ENCODE assay signal across 8 mouse cellular contexts in the genomic region with DNA sequence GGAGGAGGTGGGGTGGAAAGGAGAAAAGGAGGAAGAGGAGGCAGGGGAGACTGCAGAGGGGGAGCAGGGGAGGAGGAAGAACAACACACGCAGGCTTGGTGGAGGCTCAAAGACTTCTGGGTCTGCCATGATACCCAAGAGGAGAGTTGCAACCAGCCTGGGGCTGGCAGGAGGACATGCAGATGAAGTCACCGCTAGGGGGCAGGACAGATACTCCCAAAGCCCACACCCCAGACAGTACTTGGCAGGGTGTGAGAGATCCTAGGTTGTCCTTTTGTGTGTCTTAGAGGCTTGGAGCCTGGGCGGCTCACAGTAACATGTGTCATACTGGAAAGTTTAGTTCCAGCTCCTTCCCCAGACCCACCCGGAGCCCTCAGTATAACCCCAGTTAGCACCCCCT. TPM values are rescaled to one million over a fixed set of nuclear protein-coding genes. Genes with fewer than 3 reads are reported as not detected.
A peak's percentile ranks its signal among the peaks of the same experiment; 100 is the strongest.
DNase-seq lines count a peak whose midpoint lies in the region; ATAC-seq and TF ChIP-seq lines count a peak whose summit lies in the region.

No protein-coding gene starts in this region.

- dilution Hi-C loops in CH12.LX (cut with MboI; ENCODE audit: extremely low pct_ligation_motif_present, extremely low pct_unique_long_range_greater_than_20kb, low sequenced_read_pairs): no loop called here

- H3K36me3 ChIP-seq in intestine, postnatal 0 days (ENCODE audit: control insufficient read depth, insufficient read depth): no peaks in the 10 kb centered on the region
- H3K36me3 ChIP-seq in intestine, embryonic 16.5 days (ENCODE audit: control insufficient read depth, insufficient read depth, low read length): no peaks in the 10 kb centered on the region
- no peaks in the 10 kb centered on the region for H3K36me3 ChIP-seq in CH12.LX (replicated peaks in 1 of 2; ENCODE audit: control insufficient read depth in 1 of 2, insufficient read depth in 1 of 2, low read length in 1 of 2)

- H3K4me2 ChIP-seq in intestine, postnatal 0 days (replicated peaks; ENCODE audit: low read depth): no peak overlapping the region
- no peak overlapping the region for H3K4me2 ChIP-seq in intestine, embryonic 16.5 days (ENCODE audit: low read depth, low read length)
- no peak overlapping the region for H3K4me2 ChIP-seq in CH12.LX (ENCODE audit: insufficient read depth, low read depth, poor library complexity, severe bottlenecking)

- H3K9me3 ChIP-seq in intestine, postnatal 0 days (ENCODE audit: control insufficient read depth): no peaks in the 10 kb centered on the region
- H3K9me3 ChIP-seq in intestine, embryonic 16.5 days (ENCODE audit: control insufficient read depth, low read length): no peaks in the 10 kb centered on the region
- H3K9me3 ChIP-seq in CH12.LX (replicated peaks; ENCODE audit: low read length): no peaks in the 10 kb centered on the region

- no peaks in the 10 kb centered on the region for H3K27me3 ChIP-seq in intestine, postnatal 0 days (replicated peaks; ENCODE audit: control insufficient read depth, insufficient read depth, low read length)
- H3K27me3 ChIP-seq in intestine, embryonic 16.5 days (replicated peaks; ENCODE audit: control insufficient read depth, insufficient read depth, low read length): no peaks in the 10 kb centered on the region
- H3K27me3 ChIP-seq in CH12.LX (replicated peaks): peaks cover 51% of the 10 kb centered on the region

- WGBS in intestine, postnatal 0 days: 42% methylated on average over 4 of the region's 4 CpGs
- WGBS in intestine, embryonic 16.5 days: 52% methylated on average over 4 of the region's 4 CpGs

- TF ChIP-seq CTCF in intestine, postnatal 0 days (IDR thresholded peaks at IDR 0.05; ENCODE audit: low read depth): peak; percentile 58
- TF ChIP-seq CTCF in CH12.LX (conservative IDR thresholded peaks at IDR 0.05 in 1 of 2, IDR thresholded peaks at IDR 0.05 in 1 of 2; ENCODE audit: low read depth in 2 of 2, low read length in 2 of 2): peak; percentile 41 to 71; a peak in 3 of 4 replicates

- no peak overlapping the region for H3K9ac ChIP-seq in intestine, postnatal 0 days (ENCODE audit: low read depth, low read length)
- no peak overlapping the region for H3K9ac ChIP-seq in intestine, embryonic 16.5 days (ENCODE audit: low read depth, low read length)
- H3K9ac ChIP-seq in CH12.LX (ENCODE audit: insufficient read depth, low read depth): no peak overlapping the region

- no peak for TF ChIP-seq EP300 in CH12.LX (IDR thresholded peaks at IDR 0.05; ENCODE audit: low read length)

- no peak for TF ChIP-seq POLR2A in CH12.LX (IDR thresholded peaks at IDR 0.05; ENCODE audit: low read depth, low read length)

- no peak overlapping the region for H3K27ac ChIP-seq in intestine, postnatal 0 days (ENCODE audit: low read depth, low read length)
- no peak overlapping the region for H3K27ac ChIP-seq in intestine, embryonic 16.5 days (ENCODE audit: low read length)
- H3K27ac ChIP-seq in CH12.LX (ENCODE audit: insufficient read depth, low read depth): no peak overlapping the region

- no peaks in the 10 kb centered on the region for H3K4me1 ChIP-seq in intestine, postnatal 0 days (replicated peaks; ENCODE audit: control insufficient read depth, insufficient read depth, low read length)
- no peaks in the 10 kb centered on the region for H3K4me1 ChIP-seq in intestine, embryonic 16.5 days (ENCODE audit: control insufficient read depth, insufficient read depth, low read length)
- no peaks in the 10 kb centered on the region for H3K4me1 ChIP-seq in CH12.LX (ENCODE audit: control insufficient read depth in 1 of 2, insufficient read depth in 2 of 2)

- in situ Hi-C loops in CH12.LX (cut with MboI; ENCODE audit: low pct_ligation_motif_present, low pct_unique_long_range_greater_than_20kb, low sequenced_read_pairs): no loop called here

- peak; percentile 78 for DNase-seq in CH12.LX (ENCODE audit: extremely low read depth)
- peak; percentile 34 for DNase-seq in brain, adult 2 months (ENCODE audit: low read depth, low spot score)
- DNase-seq in kidney, postnatal 36 days: peak; percentile 37 to 66
- DNase-seq in yolk sac, embryonic 10.5 days (ENCODE audit: low spot score): no peak
- no peak for DNase-seq in right cerebral cortex, adult 2 months (ENCODE audit: low spot score in 2 of 2)
- no peak for DNase-seq in heart, adult 8-10 months (ENCODE audit: low spot score)

- H3K4me3 ChIP-seq in intestine, postnatal 0 days (ENCODE audit: low read depth, low read length): no peak overlapping the region
- no peak overlapping the region for H3K4me3 ChIP-seq in intestine, embryonic 16.5 days (ENCODE audit: low read length)
- no peak overlapping the region for H3K4me3 ChIP-seq in CH12.LX (replicated peaks in 1 of 3; ENCODE audit: low read depth in 2 of 3, low read length in 2 of 3, poor library complexity in 1 of 3)

- ATAC-seq in intestine, postnatal 0 days: no peak
- ATAC-seq in intestine, embryonic 16.5 days: no peak

- no peaks in the 10 kb centered on the region for H3K79me2 ChIP-seq in CH12.LX (replicated peaks; ENCODE audit: control insufficient read depth, extremely low read depth, insufficient read depth, poor library complexity, severe bottlenecking)

- TF ChIP-seq RAD21 in CH12.LX (IDR thresholded peaks at IDR 0.05; ENCODE audit: low read depth, low read length): peak; percentile 74

TF ChIP-seq in CH12.LX, 34 proteins besides CTCF, POLR2A, EP300 and RAD21:
- TF ChIP-seq MEF2A (IDR thresholded peaks at IDR 0.05; ENCODE audit: borderline replicate concordance, low read depth, low read length): no peak
- TF ChIP-seq SMC3 (IDR thresholded peaks at IDR 0.05; ENCODE audit: low read depth, low read length): peak; percentile 78
TF ChIP-seq in CH12.LX: peak in this region for 1.

RNA-seq across cellular contexts. Expression of gene Klk15, which starts 5.0 kb away (rescaled TPM):
- polyA plus RNA-seq in intestine, postnatal 0 days (2015; fragmentation: Nextera tagmentation; extraction: Ambion mirVana): not detected in 2 replicates
- 0.17 TPM in 1 of 2 replicates, not detected in the other for polyA plus RNA-seq in intestine, embryonic 16.5 days (2015; fragmentation: Nextera tagmentation; extraction: Ambion mirVana)
- total RNA-seq in CH12.LX (2012; rRNA removed) (not detected in 2 replicates), CH12.LX (2014; rRNA removed) (not detected in 2 replicates)
- not detected in 2 replicates for polyA plus RNA-seq in CH12.LX (2012; ENCODE audit: insufficient read length, low read depth)
- total RNA-seq in heart, adult 8-10 months (2022): not detected

RNA-seq across cellular contexts. Expression of gene Klk1b8, which starts 21.9 kb away (rescaled TPM):
- not detected in 2 replicates for polyA plus RNA-seq in intestine, postnatal 0 days (2015; fragmentation: Nextera tagmentation; extraction: Ambion mirVana)
- polyA plus RNA-seq in intestine, embryonic 16.5 days (2015; fragmentation: Nextera tagmentation; extraction: Ambion mirVana): 0.97 and 1.2 TPM in 2 replicates
- total RNA-seq in CH12.LX (2012; rRNA removed) (not detected in 2 replicates), CH12.LX (2014; rRNA removed) (not detected in 2 replicates)
- polyA plus RNA-seq in CH12.LX (2012; ENCODE audit: insufficient read length, low read depth): not detected in 2 replicates
- not detected for total RNA-seq in heart, adult 8-10 months (2022)

RNA-seq across cellular contexts. Expression of gene Klk1b1, which starts 38.0 kb away (rescaled TPM):
- not detected in 2 replicates for polyA plus RNA-seq in intestine, postnatal 0 days (2015; fragmentation: Nextera tagmentation; extraction: Ambion mirVana)
- not detected in 2 replicates for polyA plus RNA-seq in intestine, embryonic 16.5 days (2015; fragmentation: Nextera tagmentation; extraction: Ambion mirVana)
- total RNA-seq in CH12.LX (2012; rRNA removed): not detected in 2 replicates
- not detected in 2 replicates for total RNA-seq in CH12.LX (2014; rRNA removed)
- not detected in 2 replicates for polyA plus RNA-seq in CH12.LX (2012; ENCODE audit: insufficient read length, low read depth)
- total RNA-seq in heart, adult 8-10 months (2022): not detected

RNA-seq across cellular contexts. Expression of gene Klk1b9, which starts 47.3 kb away (rescaled TPM):
- polyA plus RNA-seq in intestine, postnatal 0 days (2015; fragmentation: Nextera tagmentation; extraction: Ambion mirVana): not detected in 2 replicates
- not detected in 2 replicates for polyA plus RNA-seq in intestine, embryonic 16.5 days (2015; fragmentation: Nextera tagmentation; extraction: Ambion mirVana)
- total RNA-seq in CH12.LX (2012; rRNA removed) (not detected in 2 replicates), CH12.LX (2014; rRNA removed) (not detected in 2 replicates)
- polyA plus RNA-seq in CH12.LX (2012; ENCODE audit: insufficient read length, low read depth): not detected in 2 replicates
- not detected for total RNA-seq in heart, adult 8-10 months (2022)

RNA-seq across cellular contexts. Expression of gene Klk4, which starts 47.6 kb away (rescaled TPM):
- polyA plus RNA-seq in intestine, postnatal 0 days (2015; fragmentation: Nextera tagmentation; extraction: Ambion mirVana): not detected in 2 replicates
- polyA plus RNA-seq in intestine, embryonic 16.5 days (2015; fragmentation: Nextera tagmentation; extraction: Ambion mirVana): not detected in 2 replicates
- total RNA-seq in CH12.LX (2012; rRNA removed) (not detected in 2 replicates), CH12.LX (2014; rRNA removed) (not detected in 2 replicates)
- polyA plus RNA-seq in CH12.LX (2012; ENCODE audit: insufficient read length, low read depth): 0.26 TPM in 1 of 2 replicates, not detected in the other
- not detected for total RNA-seq in heart, adult 8-10 months (2022)

Comparison
In these comparisons a context has a peak if more than half of its experiments do, and no peak if none do; other contexts are left out.
1. DNase-seq: peak in CH12.LX (single experiment), brain, adult 2 months (single experiment) and kidney, postnatal 36 days (2 of 2); none in yolk sac, embryonic 10.5 days (single experiment), right cerebral cortex, adult 2 months (0 of 2) and heart, adult 8-10 months (single experiment).